Mouse (Mus musculus): Measurements from ENCODE around the gene Gpx1. TPM values are rescaled to one million over a fixed set of nuclear protein-coding genes. Genes with fewer than 3 reads are reported as not detected.
A peak's percentile ranks its signal among the peaks of the same experiment; 100 is the strongest.
"Not testable (repeated sequence)": the region's sequence is repeated elsewhere in the genome, so short reads cannot be mapped to it uniquely, and the experiment has no call there.

Gene Gpx1
- total RNA-seq (2015) = 2,393 and 2,822 TPM in 2 replicates
- total RNA-seq (2017) = 1,668 and 1,978 TPM in 2 replicates

- ATAC-seq (ENCODE audit: poor library complexity, severe bottlenecking) = peak; percentile 74
These were observed at the start of gene Gpx1 for GRCm38 (mm10) chr9:108338886-108339781. Gpx1 (plus strand) TSS chr9:108338903.

GRCm38 (mm10) chr9:108289347-108289746 is 49.4 kb upstream of the Gpx1 start:
- no peak for ATAC-seq (ENCODE audit: poor library complexity, severe bottlenecking)

- peak; percentile 100 for ATAC-seq (ENCODE audit: poor library complexity, severe bottlenecking)
These were observed 48.5 kb upstream of the Gpx1 start, which contains the start of gene Nicn1 for GRCm38 (mm10) chr9:108290016-108290750. Nicn1 (plus strand) TSS chr9:108290429.

GRCm38 (mm10) chr9:108290773-108291172 is 47.9 kb upstream of the Gpx1 start:
- no peak for ATAC-seq (ENCODE audit: poor library complexity, severe bottlenecking)

GRCm38 (mm10) chr9:108296453-108297355 is 42.0 kb upstream of the Gpx1 start, which contains the start of gene Amt:
Amt (plus strand) TSS chr9:108296853.
- ATAC-seq (ENCODE audit: poor library complexity, severe bottlenecking) = no peak

- ATAC-seq (ENCODE audit: poor library complexity, severe bottlenecking) = no peak
These were observed 36.9 kb upstream of the Gpx1 start for GRCm38 (mm10) chr9:108301853-108302252.

GRCm38 (mm10) chr9:108304716-108305115 is 34.0 kb upstream of the Gpx1 start:
- ATAC-seq (ENCODE audit: poor library complexity, severe bottlenecking) = no peak

GRCm38 (mm10) chr9:108305170-108305569 is 33.5 kb upstream of the Gpx1 start:
- ATAC-seq (ENCODE audit: poor library complexity, severe bottlenecking) = no peak

- ATAC-seq (ENCODE audit: poor library complexity, severe bottlenecking) = peak; percentile 89
These were observed 32.8 kb upstream of the Gpx1 start, which contains the start of the genes Rhoa and Tcta for GRCm38 (mm10) chr9:108305629-108306520. Rhoa (plus strand) TSS chr9:108306129. Tcta (minus strand) TSS chr9:108306160.

- ATAC-seq (ENCODE audit: poor library complexity, severe bottlenecking) = peak; percentile 67
These were observed 32.1 kb upstream of the Gpx1 start for GRCm38 (mm10) chr9:108306571-108306980.

- no peak for ATAC-seq (ENCODE audit: poor library complexity, severe bottlenecking)
These were observed 31.5 kb upstream of the Gpx1 start for GRCm38 (mm10) chr9:108307021-108307807.

- ATAC-seq (ENCODE audit: poor library complexity, severe bottlenecking) = no peak
These were observed 30.6 kb upstream of the Gpx1 start for GRCm38 (mm10) chr9:108308141-108308540.

- ATAC-seq (ENCODE audit: poor library complexity, severe bottlenecking) = no peak
These were observed 21.1 kb upstream of the Gpx1 start for GRCm38 (mm10) chr9:108317572-108317971.

- no peak for ATAC-seq (ENCODE audit: poor library complexity, severe bottlenecking)
These were observed 20.2 kb upstream of the Gpx1 start for GRCm38 (mm10) chr9:108318462-108318861.

- ATAC-seq (ENCODE audit: poor library complexity, severe bottlenecking) = not testable (repeated sequence)
These were observed 16.6 kb upstream of the Gpx1 start for GRCm38 (mm10) chr9:108322054-108322453.

GRCm38 (mm10) chr9:108324784-108325183 is 13.9 kb upstream of the Gpx1 start:
- no peak for ATAC-seq (ENCODE audit: poor library complexity, severe bottlenecking)

- no peak for ATAC-seq (ENCODE audit: poor library complexity, severe bottlenecking)
These were observed 12.9 kb upstream of the Gpx1 start for GRCm38 (mm10) chr9:108325811-108326210.

GRCm38 (mm10) chr9:108337848-108338550 is 704 bp upstream of the Gpx1 start:
- ATAC-seq (ENCODE audit: poor library complexity, severe bottlenecking) = no peak
